Mouse (Mus musculus) kidney, adult 9 months (tissue): Measurements from ENCODE around the gene Ivd.

Source experiments
- DNase-seq: peaks from one replicate; pipeline ENCODE4 v3.0.0; 2022

The Ivd gene

GRCm38 (mm10) chr2:118882840-118883679 lies 21.3 kb downstream of the Ivd start:
- DNase-seq = peak; percentile 85

GRCm38 (mm10) chr2:118887440-118887839 lies 25.7 kb downstream of the Ivd start:
- DNase-seq = no peak

GRCm38 (mm10) chr2:118887845-118888548 lies 26.2 kb downstream of the Ivd start:
- DNase-seq = no peak

- DNase-seq = no peak
Measured at GRCm38 (mm10) chr2:118891173-118891572, 29.4 kb downstream of the Ivd start.

GRCm38 (mm10) chr2:118895990-118896913 lies 34.5 kb downstream of the Ivd start:
- peak; percentile 40 for DNase-seq

GRCm38 (mm10) chr2:118896914-118897291 lies 35.1 kb downstream of the Ivd start:
- DNase-seq = no peak

- no peak for DNase-seq
Measured at GRCm38 (mm10) chr2:118897392-118897791, 35.6 kb downstream of the Ivd start.

- no peak for DNase-seq
Measured at GRCm38 (mm10) chr2:118897808-118898207, 36.1 kb downstream of the Ivd start.

GRCm38 (mm10) chr2:118898771-118899170 lies 37.0 kb downstream of the Ivd start:
- no peak for DNase-seq

GRCm38 (mm10) chr2:118899306-118899705 lies 37.6 kb downstream of the Ivd start:
- no peak for DNase-seq

GRCm38 (mm10) chr2:118899981-118900825 lies 38.4 kb downstream of the Ivd start, which contains the start of gene Bahd1:
Gene Bahd1, plus strand, starts transcription at chr2:118900377.
- peak; percentile 47 for DNase-seq

GRCm38 (mm10) chr2:118900826-118901140 lies 39.0 kb downstream of the Ivd start:
- DNase-seq = no peak

- DNase-seq = peak; percentile 97
Measured at GRCm38 (mm10) chr2:118901175-118902031, 39.6 kb downstream of the Ivd start.

GRCm38 (mm10) chr2:118902051-118903025 lies 40.6 kb downstream of the Ivd start:
- DNase-seq = peak; percentile 83

- peak; percentile 43 for DNase-seq
Measured at GRCm38 (mm10) chr2:118903333-118903741, 41.6 kb downstream of the Ivd start.

GRCm38 (mm10) chr2:118905433-118906117 lies 43.8 kb downstream of the Ivd start:
- DNase-seq = no peak

GRCm38 (mm10) chr2:118906118-118906492 lies 44.4 kb downstream of the Ivd start:
- DNase-seq = no peak

- no peak for DNase-seq
Measured at GRCm38 (mm10) chr2:118907781-118908180, 46.0 kb downstream of the Ivd start.

- DNase-seq = peak; percentile 44
Measured at GRCm38 (mm10) chr2:118909151-118909550, 47.4 kb downstream of the Ivd start.
